Mouse (Mus musculus) limb, embryonic 12.5 days (tissue): Measurements from ENCODE around the gene Gng7. TPM values are rescaled to one million over a fixed set of nuclear protein-coding genes. Genes with fewer than 3 reads are reported as not detected.
"Not testable (repeated sequence)": the region's sequence is repeated elsewhere in the genome, so short reads cannot be mapped to it uniquely, and the experiment has no call there.

Source experiments
- ATAC-seq: fragments of 200-750 bp; cut with Nextera tagmentation; 2 replicates; pipeline ENCODE4 v1.8.0; 2017; ENCODE audit warnings: low read depth, moderate TSS enrichment; ENCODE audit not compliant: insufficient number of reproducible peaks, insufficient read depth, low FRiP score, low TSS enrichment
- H3K27ac ChIP-seq: fragments of 300-500 bp; sonication (generic); 2 replicates; pipeline ENCODE4 v1.5.1; 2016; ENCODE audit warnings: mild to moderate bottlenecking, moderate library complexity
- H3K27me3 ChIP-seq: fragments of 300-500 bp; sonication (generic); 2 replicates; pipeline ENCODE4 v1.6.1; 2016; ENCODE audit warnings: mild to moderate bottlenecking, moderate library complexity
- H3K36me3 ChIP-seq: fragments of 300-500 bp; sonication (generic); 2 replicates; pipeline ENCODE4 v1.6.1; 2016; ENCODE audit warnings: mild to moderate bottlenecking, moderate library complexity
- H3K4me1 ChIP-seq: fragments of 300-500 bp; sonication (generic); replicated peaks from 2 replicates; pipeline ENCODE4 v1.6.1; 2016
- H3K4me2 ChIP-seq: fragments of 300-500 bp; sonication (generic); 2 replicates; pipeline ENCODE4 v1.6.1; 2016; ENCODE audit warnings: mild to moderate bottlenecking, moderate library complexity
- H3K4me3 ChIP-seq: fragments of 300-500 bp; sonication (generic); replicated peaks from 2 replicates; pipeline ENCODE4 v1.5.1; 2016; ENCODE audit warnings: mild to moderate bottlenecking
- H3K9ac ChIP-seq: fragments of 300-500 bp; sonication (generic); replicated peaks from 2 replicates; pipeline ENCODE4 v1.6.1; 2016; ENCODE audit warnings: mild to moderate bottlenecking, moderate library complexity
- H3K9me3 ChIP-seq: fragments of 300-500 bp; sonication (generic); 2 replicates; pipeline ENCODE4 v1.6.1; 2016; ENCODE audit warnings: mild to moderate bottlenecking, moderate library complexity
- WGBS: fragments of 180-500 bp; shearing (Covaris S2); methylation state at CpG from one replicate; pipeline ENCODE4 v1.1.7; 2016; 5-methylcytosine and 5-hydroxymethylcytosine counted together
- polyA plus RNA-seq: library from polyadenylated mRNA; unstranded; fragments of >200 nt; fragmentation: Nextera tagmentation; extraction: Ambion mirVana; gene quantifications from 2 replicates; pipeline ENCODE4 v1.2.1, GENCODE M21; 2016

Gng7 gene
- polyA plus RNA-seq = 6.2 and 6.4 TPM in 2 replicates

- Histone ChIP-seq H3K4me2 (peak within 1 kb of the TSS; percentile 63), H3K9ac (peak within 1 kb of the TSS; percentile 56), H3K27me3 (peaks cover 10% of the 10 kb centered on the region), H3K4me3 (peak within 1 kb of the TSS; percentile 45), H3K36me3 (no peaks in the 10 kb centered on the region), H3K27ac (no peak within 1 kb of the TSS), H3K4me1 (peaks cover 4% of the 10 kb centered on the region; the same call in 1 of the 2 replicates), H3K9me3 (no peaks in the 10 kb centered on the region)
- WGBS = 9% methylated on average over 31 of the region's 31 CpGs
- peak; percentile 94 for ATAC-seq
Observed at GRCm38 (mm10) chr10:81014393-81015384, at the start of gene Gng7. Gene Gng7, minus strand, starts transcription at chr10:81014945.

GRCm38 (mm10) chr10:81064519-81064918 lies 49.8 kb upstream of the Gng7 start:
- H3K4me2 ChIP-seq, H3K27ac ChIP-seq, H3K27me3 ChIP-seq, H3K9ac ChIP-seq, H3K36me3 ChIP-seq, ATAC-seq, H3K4me1 ChIP-seq, H3K4me3 ChIP-seq, H3K9me3 ChIP-seq: not testable (repeated sequence)
- WGBS = 85% methylated on average over 8 of the region's 8 CpGs

GRCm38 (mm10) chr10:81062710-81063109 lies 48.0 kb upstream of the Gng7 start:
- Histone ChIP-seq H3K4me3 (no peak overlapping the region), H3K27ac (no peak overlapping the region), H3K9ac (no peak overlapping the region), H3K36me3 (peaks cover 7% of the 10 kb centered on the region; the same call in 1 of the 2 replicates), H3K4me2 (no peak overlapping the region), H3K27me3 (no peaks in the 10 kb centered on the region), H3K9me3 (no peaks in the 10 kb centered on the region), H3K4me1 (peaks cover 16% of the 10 kb centered on the region)
- no peak for ATAC-seq
- 69% methylated on average over 4 of the region's 4 CpGs for WGBS

- under 1% methylated on average over 48 of the region's 48 CpGs for WGBS
- Histone ChIP-seq H3K4me3 (peak within 1 kb of the TSS; percentile 76), H3K4me1 (peaks cover 20% of the 10 kb centered on the region)
Observed at GRCm38 (mm10) chr10:81059603-81060543, 45.1 kb upstream of the Gng7 start, which contains the start of gene Sgta. Gene Sgta, minus strand, starts transcription at chr10:81060181.

GRCm38 (mm10) chr10:81058896-81059295 lies 44.2 kb upstream of the Gng7 start:
- peak overlapping the region; percentile 78 for H3K4me2 ChIP-seq
- 89% methylated on average over 6 of the region's 6 CpGs for WGBS

More at GRCm38 (mm10) chr10:81059603-81060543, 45.1 kb upstream of the Gng7 start, which contains the start of gene Sgta:
- Histone ChIP-seq H3K27ac (0 out of 2 replicates have a peak within 1 kb of the TSS, but pooled peaks have one; percentile 19), H3K36me3 (peaks cover 17% of the 10 kb centered on the region), H3K4me2 (peak within 1 kb of the TSS; percentile 78), H3K9ac (peak within 1 kb of the TSS; percentile 79), H3K27me3 (no peaks in the 10 kb centered on the region), H3K9me3 (no peaks in the 10 kb centered on the region)
- ATAC-seq = peak; percentile 91

GRCm38 (mm10) chr10:81057406-81058130 lies 42.8 kb upstream of the Gng7 start:
- H3K9ac ChIP-seq = peak overlapping the region; percentile 34; the same call in 1 of the 2 replicates
- ATAC-seq = no peak
- WGBS = 95% methylated on average over 23 of the region's 23 CpGs
- H3K27ac ChIP-seq = no peak overlapping the region
- peaks cover 38% of the 10 kb centered on the region for H3K36me3 ChIP-seq
- H3K9me3 ChIP-seq = no peaks in the 10 kb centered on the region
- H3K4me2 ChIP-seq = no peak overlapping the region
- no peaks in the 10 kb centered on the region for H3K27me3 ChIP-seq
- peaks cover 20% of the 10 kb centered on the region for H3K4me1 ChIP-seq
- H3K4me3 ChIP-seq = no peak overlapping the region

More at GRCm38 (mm10) chr10:81058896-81059295, 44.2 kb upstream of the Gng7 start:
- Histone ChIP-seq H3K4me3 (peak overlapping the region; percentile 76), H3K36me3 (peaks cover 27% of the 10 kb centered on the region), H3K27ac (no peak overlapping the region), H3K9me3 (no peaks in the 10 kb centered on the region), H3K4me1 (peaks cover 20% of the 10 kb centered on the region), H3K9ac (peak overlapping the region; percentile 79), H3K27me3 (no peaks in the 10 kb centered on the region)
- no peak for ATAC-seq

GRCm38 (mm10) chr10:81055802-81056340 lies 41.1 kb upstream of the Gng7 start:
- 81% methylated on average over 11 of the region's 11 CpGs for WGBS
- ATAC-seq, H3K9ac ChIP-seq: not testable (repeated sequence)

GRCm38 (mm10) chr10:81055169-81055568 lies 40.4 kb upstream of the Gng7 start:
- H3K4me3 ChIP-seq = no peak overlapping the region
- H3K9me3 ChIP-seq = no peaks in the 10 kb centered on the region
- no peak overlapping the region for H3K4me2 ChIP-seq
- H3K27me3 ChIP-seq = no peaks in the 10 kb centered on the region
- 91% methylated on average over 6 of the region's 6 CpGs for WGBS
- no peak overlapping the region for H3K27ac ChIP-seq
- no peak overlapping the region for H3K9ac ChIP-seq
- H3K36me3 ChIP-seq = peaks cover 62% of the 10 kb centered on the region
- peaks cover 20% of the 10 kb centered on the region for H3K4me1 ChIP-seq
- no peak for ATAC-seq

More at GRCm38 (mm10) chr10:81055802-81056340, 41.1 kb upstream of the Gng7 start:
- H3K9me3 ChIP-seq, H3K27ac ChIP-seq, H3K4me3 ChIP-seq, H3K4me2 ChIP-seq, H3K27me3 ChIP-seq: not testable (repeated sequence)
- Histone ChIP-seq H3K36me3 (peaks cover 55% of the 10 kb centered on the region), H3K4me1 (peaks cover 20% of the 10 kb centered on the region)

GRCm38 (mm10) chr10:81052577-81052976 lies 37.8 kb upstream of the Gng7 start:
- Histone ChIP-seq H3K27me3 (no peaks in the 10 kb centered on the region), H3K9ac (no peak overlapping the region), H3K4me1 (peaks cover 4% of the 10 kb centered on the region; the same call in 1 of the 2 replicates), H3K27ac (no peak overlapping the region), H3K4me3 (no peak overlapping the region), H3K9me3 (no peaks in the 10 kb centered on the region), H3K4me2 (no peak overlapping the region), H3K36me3 (peaks cover 80% of the 10 kb centered on the region)
- 94% methylated on average over 5 of the region's 5 CpGs for WGBS
- ATAC-seq = no peak

- no peak overlapping the region for H3K4me2 ChIP-seq
- 97% methylated on average over 6 of the region's 6 CpGs for whole genome bisulfite sequencing
- no peak overlapping the region for H3K9ac ChIP-seq
- H3K4me3 ChIP-seq = no peak overlapping the region
- no peaks in the 10 kb centered on the region for H3K4me1 ChIP-seq
- H3K9me3 ChIP-seq = no peaks in the 10 kb centered on the region
- H3K36me3 ChIP-seq = peaks cover 91% of the 10 kb centered on the region
- ATAC-seq = no peak
- no peaks in the 10 kb centered on the region for H3K27me3 ChIP-seq
- H3K27ac ChIP-seq = no peak overlapping the region
Observed at GRCm38 (mm10) chr10:81051133-81051532, 36.4 kb upstream of the Gng7 start.
